In the genomic region with DNA sequence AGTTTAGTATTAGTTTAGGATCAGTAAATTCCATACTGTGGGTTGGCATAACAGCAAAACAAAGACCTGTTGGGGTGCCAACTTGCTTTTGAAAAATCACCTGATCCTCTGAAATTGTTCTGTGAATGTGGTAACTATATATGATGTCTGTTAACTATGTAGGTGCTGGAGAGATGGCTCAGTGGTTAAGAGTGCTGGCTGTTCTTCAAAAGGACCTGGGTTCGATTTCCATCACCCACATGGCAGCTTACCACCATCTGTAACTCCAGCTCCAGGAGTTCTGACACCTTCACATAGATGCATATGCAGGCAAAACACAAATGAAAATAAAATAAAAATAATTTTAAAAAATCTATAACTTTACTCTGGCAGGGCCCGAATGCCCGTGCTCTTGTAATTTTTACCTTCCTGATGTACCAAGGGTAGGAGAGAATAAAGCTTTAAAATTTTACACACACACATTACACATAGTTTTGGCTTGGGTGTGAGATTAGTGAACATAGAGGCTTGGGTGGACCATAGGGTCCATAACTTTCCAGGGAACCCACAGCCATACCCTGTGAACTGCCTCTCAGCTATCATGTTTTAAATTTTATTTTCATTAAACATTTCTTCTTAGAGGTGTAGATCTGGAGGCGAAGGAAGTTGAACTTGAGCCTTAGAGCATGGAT, we compare ENCODE assay signal across 7 mouse cellular contexts. TPM values are rescaled to one million over a fixed set of nuclear protein-coding genes. Genes with fewer than 3 reads are reported as not detected.
DNase-seq lines count a peak whose midpoint lies in the region; ATAC-seq and TF ChIP-seq lines count a peak whose summit lies in the region.

No protein-coding gene starts in this region.

- no peaks in the 10 kb centered on the region for H3K9me3 ChIP-seq in heart, embryonic 16.5 days (replicated peaks; ENCODE audit: control insufficient read depth, low read length)
- H3K9me3 ChIP-seq in embryonic facial prominence, embryonic 10.5 days: no peaks in the 10 kb centered on the region
- no peaks in the 10 kb centered on the region for H3K9me3 ChIP-seq in liver, embryonic 15.5 days (replicated peaks)

- no peak for DNase-seq in heart, postnatal 4 days
- DNase-seq in embryonic facial prominence, embryonic 10.5 days (ENCODE audit: low spot score): no peak
- DNase-seq in left cerebral cortex, adult 2 months (ENCODE audit: extremely low spot score in 1 of 2, low spot score in 2 of 2): no peak
- DNase-seq in spleen, adult 18-20 months: no peak

- intact Hi-C loops in left cerebral cortex, adult 2 months (cut with DNase I): no loop called here

- H3K36me3 ChIP-seq in heart, embryonic 16.5 days (ENCODE audit: control insufficient read depth, insufficient read depth): no peaks in the 10 kb centered on the region
- H3K36me3 ChIP-seq in C2C12 (ENCODE audit: control insufficient read depth, insufficient read depth): peaks cover 12% of the 10 kb centered on the region
- peaks cover 18% of the 10 kb centered on the region for H3K36me3 ChIP-seq in embryonic facial prominence, embryonic 10.5 days (replicated peaks)
- peaks cover 11% of the 10 kb centered on the region; the same call in 1 of the 2 replicates for H3K36me3 ChIP-seq in liver, embryonic 15.5 days (replicated peaks)

- no peak for TF ChIP-seq CTCF in C2C12 (IDR thresholded peaks at IDR 0.05; ENCODE audit: control insufficient read depth, insufficient read depth, insufficient read length)
- no peak for TF ChIP-seq CTCF in left cerebral cortex, adult 2 months (IDR thresholded peaks at IDR 0.05)

- H3K79me3 ChIP-seq in C2C12 (ENCODE audit: low read depth): peaks cover 33% of the 10 kb centered on the region

- H3K4me3 ChIP-seq in heart, embryonic 16.5 days (ENCODE audit: low read length): no peak overlapping the region
- H3K4me3 ChIP-seq in C2C12 (ENCODE audit: insufficient read depth, poor library complexity, severe bottlenecking): no peak overlapping the region
- H3K4me3 ChIP-seq in embryonic facial prominence, embryonic 10.5 days: no peak overlapping the region
- H3K4me3 ChIP-seq in liver, embryonic 15.5 days (replicated peaks): peak overlapping the region; percentile 84
- H3K4me3 ChIP-seq in left cerebral cortex, adult 2 months: no peak overlapping the region

- H3K4me2 ChIP-seq in heart, embryonic 16.5 days (ENCODE audit: low read depth, low read length): peak overlapping the region; percentile 84; the same call in 1 of the 2 replicates
- peak overlapping the region; percentile 91 for H3K4me2 ChIP-seq in liver, embryonic 15.5 days

- no peak for ATAC-seq in heart, embryonic 16.5 days (replicated peaks; ENCODE audit: extremely low read depth, insufficient read depth, low FRiP score)
- ATAC-seq in liver, embryonic 15.5 days (ENCODE audit: insufficient read depth): no peak

- H3K4me1 ChIP-seq in heart, embryonic 16.5 days (ENCODE audit: control insufficient read depth, insufficient read depth, low read length): peaks cover 17% of the 10 kb centered on the region
- H3K4me1 ChIP-seq in embryonic facial prominence, embryonic 10.5 days: peaks cover 19% of the 10 kb centered on the region
- peaks cover 40% of the 10 kb centered on the region for H3K4me1 ChIP-seq in liver, embryonic 15.5 days (replicated peaks)

- peaks cover 34% of the 10 kb centered on the region for H3K79me2 ChIP-seq in C2C12 (ENCODE audit: control insufficient read depth, insufficient read depth)

- H3K9ac ChIP-seq in heart, embryonic 16.5 days (ENCODE audit: low read length): no peak overlapping the region
- no peak overlapping the region for H3K9ac ChIP-seq in liver, embryonic 15.5 days

- peak overlapping the region; percentile 99 for H3K27ac ChIP-seq in heart, embryonic 16.5 days (ENCODE audit: low read length)
- H3K27ac ChIP-seq in embryonic facial prominence, embryonic 10.5 days (replicated peaks): peak overlapping the region; percentile 99
- peak overlapping the region; percentile 98 for H3K27ac ChIP-seq in liver, embryonic 15.5 days (replicated peaks)
- H3K27ac ChIP-seq in left cerebral cortex, adult 2 months: no peak overlapping the region

- H3ac ChIP-seq in C2C12 (ENCODE audit: control insufficient read depth, insufficient read length, low read depth): peak overlapping the region; percentile 37

- no peaks in the 10 kb centered on the region for H3K27me3 ChIP-seq in heart, embryonic 16.5 days (ENCODE audit: control insufficient read depth, insufficient read depth, low read length)
- H3K27me3 ChIP-seq in C2C12 (ENCODE audit: control insufficient read depth, insufficient read depth, insufficient read length): no peaks in the 10 kb centered on the region
- no peaks in the 10 kb centered on the region for H3K27me3 ChIP-seq in embryonic facial prominence, embryonic 10.5 days (replicated peaks; ENCODE audit: low read depth, poor library complexity, severe bottlenecking)
- H3K27me3 ChIP-seq in liver, embryonic 15.5 days: no peaks in the 10 kb centered on the region

- 92% methylated on average over 4 of the region's 4 CpGs for WGBS in heart, embryonic 16.5 days
- 93% methylated on average over 4 of the region's 4 CpGs for WGBS in embryonic facial prominence, embryonic 10.5 days
- WGBS in liver, embryonic 15.5 days (ENCODE audit: insufficient replicate concordance): 85% methylated on average over 4 of the region's 4 CpGs

TF ChIP-seq in C2C12, 6 proteins besides CTCF, POLR2A, EP300 and RAD21:
- no peak for TF ChIP-seq MAX (IDR thresholded peaks at IDR 0.05)
- no peak for TF ChIP-seq MYOD1 (IDR thresholded peaks at IDR 0.05; ENCODE audit: control insufficient read depth, insufficient read length, low read depth)
- TF ChIP-seq USF1 (IDR thresholded peaks at IDR 0.05; ENCODE audit: low read depth): no peak
- no peak for TF ChIP-seq MYOG (IDR thresholded peaks at IDR 0.05; ENCODE audit: control insufficient read depth, extremely low read depth, insufficient read length)
- TF ChIP-seq FOSL1 (IDR thresholded peaks at IDR 0.05; ENCODE audit: insufficient read depth, low read length, poor library complexity, severe bottlenecking): no peak
- TF ChIP-seq CEBPB (IDR thresholded peaks at IDR 0.05; ENCODE audit: low read depth): no peak
TF ChIP-seq in C2C12: peak in this region for 0.

RNA-seq across cellular contexts. Expression of gene Ccm2, which starts 1.4 kb away (rescaled TPM):
- polyA plus RNA-seq in heart, embryonic 16.5 days (2015; fragmentation: Nextera tagmentation; extraction: Ambion mirVana): 58.7 TPM in 2 replicates
- 10 to 100 TPM; 31.8 to 34.1 TPM for total RNA-seq in heart, postnatal 4 days (2021)
- 90.7 TPM for polyA plus RNA-seq in C2C12 (2012; fragmentation: generic; extraction: Trizol)
- 109 and 114 TPM in 2 replicates for polyA plus RNA-seq in embryonic facial prominence, embryonic 10.5 days (2016; fragmentation: Nextera tagmentation; extraction: Ambion mirVana)
- polyA plus RNA-seq in liver, embryonic 15.5 days (2015; fragmentation: Nextera tagmentation; extraction: Ambion mirVana): 40.1 and 43.9 TPM in 2 replicates
- total RNA-seq in left cerebral cortex, adult 2 months (2021): 10 to 100 TPM; 51.3 to 69.5 TPM

RNA-seq across cellular contexts. Expression of gene Myo1g, which starts 24.6 kb away (rescaled TPM):
- polyA plus RNA-seq in heart, embryonic 16.5 days (2015; fragmentation: Nextera tagmentation; extraction: Ambion mirVana): 3.4 and 6.8 TPM in 2 replicates
- total RNA-seq in heart, postnatal 4 days (2021): 1 to 10 TPM; 1.2 to 1.4 TPM
- 0.04 TPM for polyA plus RNA-seq in C2C12 (2012; fragmentation: generic; extraction: Trizol)
- 0.75 and 1.1 TPM in 2 replicates for polyA plus RNA-seq in embryonic facial prominence, embryonic 10.5 days (2016; fragmentation: Nextera tagmentation; extraction: Ambion mirVana)
- polyA plus RNA-seq in liver, embryonic 15.5 days (2015; fragmentation: Nextera tagmentation; extraction: Ambion mirVana): 9.4 and 9.6 TPM in 2 replicates
- under 1 TPM; 0.40 to 0.48 TPM for total RNA-seq in left cerebral cortex, adult 2 months (2021)
